Mouse (Mus musculus) v-Abl transformed pro-B cells (cell line): Measurements from ENCODE around the gene Ptprn2.

Source experiments
- in situ Hi-C, 2 experiments: fragments of 400-800 bp; cut with MboI; formaldehyde crosslinking; loops; one replicate each; pipeline ENCODE4 v1.15.1; 2025; ENCODE audit not compliant: unreplicated experiment in 2 of 2

Ptprn2 gene

DNA sequence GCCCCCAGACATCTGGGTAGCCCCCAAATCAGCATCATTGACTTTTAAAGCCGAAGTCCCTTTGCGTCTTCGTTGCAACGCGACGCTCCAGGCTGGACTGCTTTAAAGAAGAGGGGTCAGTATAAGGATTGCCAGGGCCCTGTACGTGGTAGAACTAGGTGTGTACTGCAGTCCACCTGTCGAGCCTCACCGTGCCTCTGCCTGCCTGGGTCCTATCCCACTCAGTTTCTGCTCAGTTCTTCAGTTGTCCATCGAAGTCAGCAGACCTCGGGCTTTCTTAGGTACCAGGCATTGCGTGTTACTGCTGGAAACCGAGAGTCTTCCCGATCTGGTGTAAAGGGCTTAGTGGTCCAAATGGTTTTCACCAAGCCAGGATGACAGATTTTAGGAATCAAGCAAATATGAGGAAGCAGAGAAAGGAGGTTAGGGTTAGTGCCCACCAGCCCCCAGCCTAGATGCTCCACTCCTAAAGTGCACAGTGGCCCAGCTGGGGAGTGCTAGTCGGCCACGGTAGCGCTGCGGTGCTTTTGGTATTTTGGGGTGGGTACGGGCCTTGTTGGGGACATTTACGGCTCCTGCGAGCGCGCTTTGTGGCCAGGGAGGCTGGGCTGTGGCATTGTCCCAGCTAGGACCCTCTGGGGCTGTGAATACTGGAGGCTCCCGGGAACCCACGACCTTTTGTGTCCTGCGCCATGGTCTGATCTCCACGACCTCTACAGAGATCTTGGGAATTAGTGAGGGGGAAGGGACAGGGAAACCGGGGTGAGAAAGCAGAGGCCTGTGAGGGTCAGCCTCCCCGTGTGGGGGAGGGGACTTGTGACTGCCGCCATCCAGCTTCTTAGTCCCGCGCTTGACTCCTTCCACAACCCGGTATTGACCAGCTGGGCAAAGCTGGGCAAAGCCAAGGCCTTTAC is 670.0 kb downstream of the Ptprn2 start:
- in situ Hi-C loops: no loop called here

DNA sequence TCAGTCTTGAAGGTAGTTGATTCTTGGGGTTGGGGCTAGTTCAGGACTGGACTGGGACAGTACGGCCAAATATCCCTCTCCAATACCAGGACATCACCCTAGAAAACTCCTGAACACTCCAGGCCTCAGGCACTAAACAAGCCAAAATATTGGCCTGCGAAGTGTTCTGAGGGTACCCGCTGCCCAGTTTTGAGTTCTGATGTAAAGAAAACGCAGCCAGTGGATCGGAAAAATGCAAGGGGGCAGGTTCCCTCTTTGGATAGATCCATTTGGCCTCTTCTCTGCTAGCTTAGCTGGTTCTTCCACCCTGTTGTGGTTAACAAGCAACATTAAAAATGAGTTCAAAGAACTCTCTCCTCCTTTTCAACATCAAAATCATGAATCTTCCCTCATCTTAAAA is 670.7 kb downstream of the Ptprn2 start:
- in situ Hi-C loops: no loop called here

GRCm38 (mm10) chr12:117156786-117157185 is 671.3 kb downstream of the Ptprn2 start:
- in situ Hi-C loops: no loop called here

DNA sequence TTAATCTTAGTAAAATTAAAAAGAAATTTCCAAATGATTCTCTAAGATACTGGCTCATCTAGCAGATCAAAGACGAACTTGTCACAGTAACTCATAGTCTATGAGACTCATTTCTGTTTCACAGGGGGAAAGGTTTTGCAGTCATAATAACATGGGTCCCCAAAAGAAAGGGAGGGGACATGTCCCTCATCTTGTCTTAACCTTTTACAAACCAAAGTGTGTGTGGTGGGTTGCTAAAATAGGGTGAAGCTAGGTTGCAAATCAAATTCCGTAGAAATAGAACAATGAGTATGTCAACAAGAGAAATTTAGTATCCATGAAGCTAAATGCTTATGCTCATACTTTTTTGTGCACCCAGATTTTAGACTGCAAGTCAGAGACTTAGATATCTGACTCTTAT is 671.7 kb downstream of the Ptprn2 start:
- in situ Hi-C loops: no loop called here

DNA sequence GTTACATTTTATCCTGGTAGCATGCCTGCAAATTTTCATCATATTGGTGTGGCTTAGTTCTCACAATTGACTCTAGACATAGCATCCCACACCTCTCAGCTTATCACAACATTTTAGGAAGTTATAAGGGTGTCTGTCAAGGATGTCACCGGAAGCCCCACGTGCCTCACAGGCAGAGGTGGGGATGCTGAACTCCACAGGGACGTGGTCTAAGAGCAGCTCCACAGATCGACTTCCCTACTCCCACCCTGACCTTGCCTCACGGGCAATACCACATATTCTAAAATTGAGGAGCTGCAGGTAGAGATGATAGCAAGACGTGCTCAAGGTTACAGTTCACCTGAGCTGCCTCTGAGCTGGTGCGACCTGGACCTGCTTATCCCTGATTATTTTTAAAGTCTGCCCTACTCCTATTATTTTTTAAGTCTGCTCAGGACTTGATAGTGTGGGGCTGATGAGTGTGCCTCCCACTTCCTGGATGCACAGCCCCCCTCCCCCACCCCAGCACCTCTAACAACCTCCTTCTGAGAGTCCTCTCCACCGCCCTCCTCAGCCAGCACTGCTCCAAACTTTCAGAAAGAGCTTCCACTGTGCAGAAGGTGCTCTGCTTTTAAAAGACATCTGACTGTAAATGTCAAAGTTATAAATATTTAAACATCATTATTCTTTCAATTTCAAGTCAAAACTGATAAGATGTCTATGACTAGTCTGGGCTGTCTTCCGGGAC is 672.3 kb downstream of the Ptprn2 start:
- in situ Hi-C loops: no loop called here

GRCm38 (mm10) chr12:117158950-117159668 is 673.6 kb downstream of the Ptprn2 start:
- in situ Hi-C loops: no loop called here

- in situ Hi-C loops: no loop called here
Measured at GRCm38 (mm10) chr12:117159669-117160210, 674.2 kb downstream of the Ptprn2 start.

DNA sequence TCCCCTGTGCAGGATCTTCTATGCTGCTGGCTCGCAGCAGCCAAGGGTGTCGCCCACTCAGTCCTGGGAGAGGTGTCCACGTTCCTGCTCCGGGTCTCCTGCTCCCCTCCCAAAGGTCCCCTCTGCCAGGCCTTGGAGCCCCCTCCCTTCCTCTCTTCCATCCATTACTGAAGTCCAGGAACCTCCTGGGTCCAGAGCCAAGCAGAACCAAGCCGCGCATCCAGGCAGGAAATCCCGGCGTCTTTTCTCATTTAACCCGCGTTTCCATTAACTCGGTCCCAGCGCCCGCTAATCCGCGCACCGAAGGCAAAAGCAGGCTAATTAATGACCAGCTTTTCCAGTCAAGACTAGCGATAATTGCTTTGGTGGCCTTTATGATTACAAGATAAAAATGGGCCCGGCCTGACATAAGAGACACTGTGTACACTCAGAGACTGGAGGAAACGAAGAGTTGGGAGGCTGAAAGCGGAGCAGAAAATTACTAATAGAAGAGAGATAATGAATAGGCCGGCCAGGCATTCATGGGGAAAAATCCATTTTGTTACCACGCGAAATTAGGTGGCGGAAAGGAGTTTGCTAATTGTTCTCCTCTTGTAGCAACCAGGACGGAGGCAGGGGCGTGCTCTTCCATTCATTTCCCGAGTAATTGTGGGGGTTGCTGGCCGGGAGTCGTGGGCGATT is 674.8 kb downstream of the Ptprn2 start:
- in situ Hi-C loops: no loop called here

GRCm38 (mm10) chr12:117162180-117162579 is 676.7 kb downstream of the Ptprn2 start:
- in situ Hi-C loops: no loop called here

- in situ Hi-C loops: no loop called here
Measured at GRCm38 (mm10) chr12:117163789-117164188, 678.3 kb downstream of the Ptprn2 start.

- in situ Hi-C loops: no loop called here
Measured at GRCm38 (mm10) chr12:117166266-117166665, 680.7 kb downstream of the Ptprn2 start.

- in situ Hi-C loops: no loop called here
Measured at GRCm38 (mm10) chr12:117169670-117170069, 684.1 kb downstream of the Ptprn2 start.

GRCm38 (mm10) chr12:117172529-117172884 is 687.0 kb downstream of the Ptprn2 start:
- in situ Hi-C loops: no loop called here

DNA sequence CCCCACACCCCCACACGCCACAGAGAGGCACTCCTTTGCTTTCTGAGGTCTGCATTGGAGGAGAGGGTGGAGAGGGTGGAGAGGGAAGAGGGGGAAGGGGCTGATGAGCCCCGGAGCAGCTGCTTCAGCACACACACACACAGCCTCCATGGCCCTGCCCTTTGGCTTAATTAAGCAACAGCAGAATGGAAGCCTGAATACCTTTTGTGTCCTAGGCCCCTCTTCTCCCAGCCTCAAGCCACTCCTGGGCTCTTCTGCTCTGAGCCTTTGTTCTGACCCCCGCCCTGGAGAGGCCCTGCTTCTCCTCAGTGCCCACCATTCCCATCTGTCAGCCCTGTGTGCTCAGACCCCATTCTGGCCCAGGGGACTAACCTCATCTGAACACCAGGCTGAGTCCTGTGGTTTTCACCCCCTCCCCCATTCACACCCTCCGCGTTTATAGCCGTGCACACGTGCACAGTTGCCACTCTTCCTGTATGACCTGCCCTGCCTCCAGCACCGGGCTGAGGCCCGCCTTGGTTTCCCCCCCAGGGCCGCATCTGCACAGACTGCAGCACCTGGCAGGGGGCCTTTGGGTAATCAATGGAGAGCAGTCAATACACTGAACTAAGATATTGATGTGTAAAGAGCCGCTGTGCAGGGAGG is 687.5 kb downstream of the Ptprn2 start:
- in situ Hi-C loops: no loop called here

GRCm38 (mm10) chr12:117174189-117174588 is 688.7 kb downstream of the Ptprn2 start:
- in situ Hi-C loops: no loop called here

DNA sequence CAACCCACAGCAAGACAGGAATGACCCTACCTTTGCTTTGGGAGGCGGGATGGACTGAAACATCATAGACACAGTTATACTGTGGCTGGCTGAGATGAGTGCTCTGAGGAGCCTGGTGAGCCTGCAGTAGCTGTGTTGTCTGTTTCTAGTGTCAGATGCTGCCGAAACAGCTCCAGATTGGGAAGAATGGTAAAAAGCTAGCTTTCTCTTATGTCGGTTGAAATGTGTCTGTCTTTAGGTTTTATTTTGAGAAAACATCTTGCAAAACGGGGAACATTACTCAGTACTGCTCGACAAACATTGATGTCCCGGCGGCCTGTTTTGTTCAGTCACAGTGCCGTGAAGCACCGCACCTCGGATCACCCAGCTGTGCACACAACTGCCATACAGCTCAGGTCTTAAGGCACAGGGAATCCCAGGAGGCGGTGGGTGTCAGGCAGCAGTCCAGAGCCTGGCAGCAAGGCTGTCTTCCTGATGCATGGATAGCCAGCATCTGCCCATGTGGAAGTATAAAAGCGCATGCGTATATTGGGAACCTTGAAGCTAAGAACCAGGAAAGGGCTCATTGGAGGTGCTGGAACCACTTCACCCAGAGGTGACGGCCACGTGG is 689.7 kb downstream of the Ptprn2 start:
- in situ Hi-C loops: no loop called here

- in situ Hi-C loops: no loop called here
Measured at GRCm38 (mm10) chr12:117176259-117176823, 690.8 kb downstream of the Ptprn2 start.

DNA sequence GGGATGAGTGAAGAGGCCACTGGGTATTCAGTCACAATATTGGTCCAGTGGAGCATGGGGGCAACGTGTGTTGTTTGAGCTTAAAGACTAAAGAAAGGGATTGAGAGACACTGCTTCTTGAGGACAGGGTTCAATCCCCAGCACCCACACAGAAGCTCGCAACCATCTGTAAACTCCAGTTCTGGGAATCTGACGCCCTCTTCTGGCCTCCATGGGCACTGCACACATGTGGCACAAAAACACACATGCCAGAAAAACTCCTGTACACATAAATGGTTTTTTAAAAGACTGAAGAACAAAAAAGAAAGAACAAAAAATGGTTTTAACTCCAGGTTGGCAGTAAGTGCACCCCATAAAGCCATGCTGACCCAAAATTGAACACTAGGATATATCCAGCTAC is 701.6 kb downstream of the Ptprn2 start:
- in situ Hi-C loops: no loop called here

GRCm38 (mm10) chr12:117192001-117192400 is 706.5 kb downstream of the Ptprn2 start:
- in situ Hi-C loops: no loop called here
